Mouse (Mus musculus) urinary bladder, adult 18-20 months (tissue): ENCODE measurements at regions not wholly inside any gene's neighbourhood (a gene's known extent, or its start where the extent isn't known, plus 50 kb on each side); places are given as distances from the start of the nearest gene placed in this dataset.
A peak's percentile ranks its signal among the peaks of the same experiment; 100 is the strongest.
"Not testable (repeated sequence)": the region's sequence is repeated elsewhere in the genome, so short reads cannot be mapped to it uniquely, and the experiment has no call there.

Experiments
- DNase-seq, 2 experiments: peaks; one replicate each; pipeline ENCODE4 v3.0.0; 2022; ENCODE audit warnings: low spot score in 2 of 2, mixed read lengths in 2 of 2

- no peak for DNase-seq
These were observed 453.3 kb downstream of the Dad1 start for GRCm38 (mm10) chr14:53800508-53801136.

- not testable (repeated sequence) for DNase-seq
These were observed 458.7 kb downstream of the Dad1 start for GRCm38 (mm10) chr14:53795160-53795559.

GRCm38 (mm10) chr14:53794527-53794926 lies 459.4 kb downstream of the Dad1 start:
- no peak for DNase-seq

GRCm38 (mm10) chr14:53792432-53792831 lies 461.5 kb downstream of the Dad1 start:
- not testable (repeated sequence) for DNase-seq

GRCm38 (mm10) chr14:53785547-53785946 lies 468.4 kb downstream of the Dad1 start:
- not testable (repeated sequence) for DNase-seq

GRCm38 (mm10) chr14:53777375-53777774 lies 476.5 kb downstream of the Dad1 start:
- DNase-seq: no peak

GRCm38 (mm10) chr14:53776717-53777116 lies 477.2 kb downstream of the Dad1 start:
- DNase-seq: not testable (repeated sequence)

- DNase-seq: not testable (repeated sequence)
These were observed 487.4 kb downstream of the Dad1 start for GRCm38 (mm10) chr14:53766501-53766900.

- DNase-seq: not testable (repeated sequence)
These were observed 488.0 kb downstream of the Dad1 start for GRCm38 (mm10) chr14:53765918-53766317.

- DNase-seq: not testable (repeated sequence)
These were observed 493.3 kb downstream of the Dad1 start for GRCm38 (mm10) chr14:53760578-53760977.

- not testable (repeated sequence) for DNase-seq
These were observed 496.1 kb downstream of the Dad1 start for GRCm38 (mm10) chr14:53757782-53758181.

- not testable (repeated sequence) for DNase-seq
These were observed 496.8 kb downstream of the Dad1 start for GRCm38 (mm10) chr14:53757095-53757494.

GRCm38 (mm10) chr14:53750703-53751441 lies 503.0 kb downstream of the Dad1 start:
- DNase-seq: no peak

GRCm38 (mm10) chr14:53743552-53743951 lies 510.4 kb downstream of the Dad1 start:
- not testable (repeated sequence) for DNase-seq

- not testable (repeated sequence) for DNase-seq
These were observed 511.0 kb downstream of the Dad1 start for GRCm38 (mm10) chr14:53742864-53743263.

- DNase-seq: peak in 1 of 2 experiments; percentile 2
These were observed 512.7 kb downstream of the Dad1 start for GRCm38 (mm10) chr14:53741246-53741645.

- DNase-seq: not testable (repeated sequence)
These were observed 515.9 kb downstream of the Dad1 start for GRCm38 (mm10) chr14:53737962-53738361.

- DNase-seq: not testable (repeated sequence)
These were observed 517.6 kb downstream of the Dad1 start for GRCm38 (mm10) chr14:53736274-53736673.

GRCm38 (mm10) chr14:53731600-53731999 lies 522.3 kb downstream of the Dad1 start:
- not testable (repeated sequence) for DNase-seq

GRCm38 (mm10) chr14:53729877-53730276 lies 524.0 kb downstream of the Dad1 start:
- DNase-seq: not testable (repeated sequence)

- not testable (repeated sequence) for DNase-seq
These were observed 524.8 kb downstream of the Dad1 start for GRCm38 (mm10) chr14:53729149-53729548.

- DNase-seq: not testable (repeated sequence)
These were observed 527.0 kb downstream of the Dad1 start for GRCm38 (mm10) chr14:53726914-53727313.

GRCm38 (mm10) chr14:53723611-53724010 lies 530.3 kb downstream of the Dad1 start:
- DNase-seq: not testable (repeated sequence)
